Mouse (Mus musculus) hindlimb bud, embryonic 11.5 days (tissue): ENCODE measurements around the gene Vps52.

ENCODE experiments used
- DNase-seq: peaks from one replicate; pipeline ENCODE4 v3.0.0-alpha.2; 2012; ENCODE audit warnings: low read depth, low spot score; ENCODE audit errors: extremely low spot score

Gene Vps52

DNA sequence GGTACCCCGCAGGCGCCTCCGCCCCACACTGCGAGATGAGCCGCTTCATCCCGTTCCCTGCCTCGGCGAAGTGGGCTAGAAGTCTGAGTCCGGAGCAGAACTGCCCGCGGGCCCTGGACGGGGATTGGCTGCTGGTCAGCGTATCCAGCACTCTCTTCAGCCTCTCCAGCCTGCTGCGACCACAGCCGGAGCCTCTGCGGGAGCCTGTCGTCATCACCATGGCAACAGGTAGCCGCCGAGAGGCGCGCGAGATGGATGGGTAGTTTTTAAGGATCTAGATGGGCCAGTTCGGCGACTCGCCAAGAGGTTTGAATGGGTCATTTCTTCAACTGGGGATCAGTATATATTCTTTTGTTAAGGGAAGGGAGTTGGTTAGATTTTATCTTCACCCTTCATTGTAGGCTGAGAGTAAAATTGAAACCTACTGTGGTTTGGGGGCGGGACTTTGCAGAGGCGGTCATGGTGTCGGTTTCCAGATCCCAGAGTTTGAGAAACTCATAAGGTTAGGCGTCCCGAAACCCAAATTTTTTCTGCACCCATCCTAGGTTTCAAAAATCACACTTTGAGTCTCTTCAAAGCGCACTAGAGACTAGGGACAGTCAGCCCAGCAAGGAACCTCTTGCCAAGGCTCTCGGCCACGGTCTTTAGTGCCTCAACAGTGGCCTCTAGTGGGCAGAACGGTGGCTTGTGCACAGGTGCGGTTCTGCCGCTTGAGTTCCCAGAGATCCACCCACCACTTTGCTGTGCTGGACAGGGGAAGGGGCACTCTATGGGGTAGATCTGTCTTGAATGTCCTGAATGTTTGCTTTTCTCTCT, 35.1 kb upstream of the Vps52 start:
- DNase-seq: no peak

- no peak for DNase-seq
These were observed 34.3 kb upstream of the Vps52 start for GRCm38 (mm10) chr17:33921361-33921760.

DNA sequence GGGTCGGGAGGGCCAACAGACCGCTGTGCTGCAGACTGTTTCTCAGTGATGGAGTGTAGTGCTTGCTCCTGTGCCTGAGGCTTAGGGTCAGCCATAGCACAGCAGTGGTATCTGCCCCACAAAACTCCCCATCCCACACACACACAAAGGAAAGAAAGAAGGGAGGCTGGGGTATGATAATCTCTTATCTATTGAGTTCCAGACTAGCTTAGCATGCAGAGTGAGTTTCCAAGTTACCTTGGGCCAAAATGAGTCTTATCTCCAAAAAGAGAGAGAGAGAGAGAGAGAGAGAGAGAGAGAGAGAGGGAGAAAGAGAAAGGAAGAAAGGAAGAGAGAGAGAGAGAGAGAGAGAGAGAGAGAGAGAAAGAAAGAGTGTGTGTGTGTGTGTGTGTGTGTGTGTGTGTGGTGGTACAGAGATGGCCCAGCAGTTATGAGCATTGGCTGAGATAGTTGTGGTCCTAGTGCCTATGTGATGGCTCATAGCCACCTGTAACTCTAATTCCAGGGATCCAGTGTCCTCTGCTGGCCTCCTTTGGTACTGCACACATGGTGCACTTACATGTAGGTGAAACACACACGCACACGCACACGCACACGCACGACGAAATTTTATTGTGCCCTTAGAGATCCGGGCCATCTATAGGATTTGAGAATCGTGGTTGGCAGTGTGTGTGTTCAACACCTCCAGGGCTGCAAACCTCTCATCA, 30.9 kb upstream of the Vps52 start:
- no peak for DNase-seq

DNA sequence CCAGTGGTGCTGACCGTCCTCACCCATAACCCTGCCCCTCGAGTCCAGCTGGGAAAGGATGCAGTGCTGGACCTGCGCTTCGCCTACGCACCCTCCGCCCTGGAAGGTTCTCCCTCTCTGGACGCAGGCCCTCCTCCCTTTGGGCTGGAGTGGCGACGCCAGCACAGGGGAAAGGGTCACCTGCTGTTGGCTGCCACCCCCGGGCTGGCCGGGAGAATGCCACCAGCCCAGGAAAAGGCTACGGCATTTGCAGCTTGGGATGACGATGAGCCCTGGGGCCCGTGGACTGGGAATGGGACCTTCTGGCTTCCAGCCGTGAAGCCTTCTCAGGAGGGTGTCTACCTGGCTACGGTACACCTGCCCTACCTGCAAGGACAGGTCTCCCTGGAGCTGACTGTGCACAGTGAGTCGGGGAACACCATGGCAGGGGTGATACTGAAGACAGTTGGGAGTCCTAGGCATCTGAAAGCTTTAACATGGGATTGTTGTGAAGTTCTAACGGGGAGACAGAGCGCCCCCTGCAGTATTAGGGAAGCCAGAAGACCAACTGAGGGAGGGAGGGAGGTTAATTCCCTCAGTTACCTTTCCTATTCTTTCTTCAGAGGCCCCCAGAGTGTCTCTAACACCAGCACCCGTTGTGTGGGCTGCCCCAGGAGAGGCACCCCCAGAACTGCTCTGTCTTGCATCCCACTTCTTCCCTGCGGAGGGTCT, 30.1 kb upstream of the Vps52 start:
- no peak for DNase-seq

DNA sequence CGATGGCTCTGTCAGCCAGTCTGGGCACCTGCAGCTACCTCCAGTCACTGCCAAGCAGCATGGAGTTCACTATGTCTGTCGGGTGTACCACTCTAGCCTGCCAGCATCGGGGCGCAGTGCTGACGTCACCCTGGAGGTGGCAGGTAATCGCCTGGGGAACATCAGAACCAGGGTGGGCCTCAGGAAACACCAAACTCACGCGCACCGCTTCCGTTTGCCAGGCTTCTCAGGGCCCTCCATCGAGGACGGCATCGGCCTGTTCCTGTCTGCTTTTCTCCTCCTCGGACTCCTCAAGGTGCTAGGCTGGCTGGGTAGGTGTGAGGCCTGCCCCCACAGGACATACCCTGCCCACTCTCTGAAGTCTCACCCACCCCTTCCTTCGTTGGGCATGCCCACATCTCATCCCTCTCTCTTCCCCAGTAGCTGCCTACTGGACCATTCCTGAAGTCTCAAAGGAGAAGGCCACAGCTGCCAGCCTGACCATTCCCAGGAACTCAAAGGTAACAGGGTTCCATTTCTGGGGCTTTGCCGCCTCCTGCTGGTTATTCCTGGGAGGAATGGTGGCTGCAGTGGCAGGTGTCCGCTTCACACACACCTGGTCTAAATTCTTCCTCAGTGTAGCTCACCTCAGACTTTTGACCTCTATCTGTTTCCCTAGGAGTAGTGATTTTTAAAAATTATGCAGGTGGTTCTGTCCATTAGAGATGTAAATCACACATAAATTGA, 29.2 kb upstream of the Vps52 start:
- no peak for DNase-seq

DNA sequence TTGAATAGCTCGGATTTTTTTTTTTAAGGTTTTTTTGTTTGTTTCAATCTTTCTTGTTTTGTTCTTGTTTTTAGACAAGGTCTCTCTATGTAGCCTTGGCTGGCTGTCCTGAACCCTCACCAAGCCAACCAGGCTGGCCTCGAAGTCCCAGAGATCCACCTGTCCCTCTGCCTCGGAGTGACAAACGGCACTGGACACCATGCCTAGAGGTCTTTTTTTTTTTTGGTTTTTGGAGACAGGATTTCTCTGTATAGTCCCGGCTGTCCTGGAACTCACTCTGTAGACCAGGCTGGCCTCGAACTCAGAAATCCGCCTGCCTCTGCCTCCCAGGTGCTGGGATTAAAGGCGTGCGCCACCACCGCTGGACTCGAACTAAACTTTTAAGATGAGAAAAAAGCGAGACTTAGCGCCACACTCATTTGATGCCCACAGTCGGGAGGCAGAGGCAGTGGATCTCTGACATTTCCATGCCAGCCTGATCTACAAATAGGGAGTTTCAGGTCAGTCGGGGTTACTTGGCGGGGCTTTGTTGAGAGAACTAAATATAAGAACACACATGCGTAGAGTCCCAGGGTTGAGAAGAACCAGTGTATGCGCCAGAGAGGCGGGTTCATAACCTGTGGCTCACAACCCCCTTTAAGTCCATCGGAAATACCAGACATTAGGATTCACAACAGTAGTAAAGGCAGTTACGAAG, 27.2 kb upstream of the Vps52 start:
- DNase-seq: no peak

DNA sequence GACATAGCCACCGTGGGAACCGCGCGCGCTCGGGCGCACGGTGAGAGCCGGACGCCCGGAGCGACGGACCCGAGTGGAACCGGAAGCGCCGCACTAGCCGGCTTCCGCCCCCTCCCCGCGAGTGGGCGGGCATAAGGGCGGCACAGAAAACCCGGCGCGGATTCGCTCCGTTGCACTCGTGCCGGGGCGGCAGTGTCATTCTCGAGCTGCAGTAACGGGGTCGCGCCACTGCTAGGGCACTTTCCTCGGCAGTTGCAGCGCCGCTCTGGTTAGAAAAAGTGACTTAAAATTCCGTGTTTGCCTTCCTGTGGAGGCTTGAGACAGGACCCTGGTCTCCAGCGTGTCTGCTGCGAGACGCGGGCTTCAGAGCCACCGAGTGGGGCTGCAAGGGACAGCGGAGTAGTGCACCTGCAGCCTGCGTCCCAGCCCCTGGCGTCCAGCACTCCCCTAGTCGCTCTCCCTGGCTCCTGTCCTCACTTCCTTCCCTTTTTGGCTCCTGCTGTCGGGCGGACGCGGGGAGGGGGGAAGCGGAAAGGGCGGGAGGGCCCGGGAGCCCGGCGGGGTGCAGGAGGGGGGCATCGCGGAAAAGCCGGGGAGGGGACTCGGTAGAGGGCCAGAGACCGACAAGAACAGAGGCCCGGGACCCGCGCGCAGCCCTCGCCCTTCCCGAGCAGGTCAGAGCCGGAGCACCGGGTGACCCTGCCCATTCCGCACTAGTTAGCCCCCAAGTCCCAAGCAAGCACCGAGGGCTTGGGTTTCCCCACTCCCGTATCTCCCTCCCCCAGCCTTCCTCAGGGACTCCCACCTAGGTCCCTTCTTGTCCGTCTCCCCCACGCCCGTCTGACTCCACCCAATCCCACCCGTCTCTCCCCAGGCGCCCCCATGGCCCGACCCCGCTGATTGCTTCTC, 26.0 kb upstream of the Vps52 start, which contains the start of gene Rgl2:
Gene Rgl2 (plus strand): TSS at position 173 of the 909 bp plus-strand sequence.
- peak; percentile 77 for DNase-seq

DNA sequence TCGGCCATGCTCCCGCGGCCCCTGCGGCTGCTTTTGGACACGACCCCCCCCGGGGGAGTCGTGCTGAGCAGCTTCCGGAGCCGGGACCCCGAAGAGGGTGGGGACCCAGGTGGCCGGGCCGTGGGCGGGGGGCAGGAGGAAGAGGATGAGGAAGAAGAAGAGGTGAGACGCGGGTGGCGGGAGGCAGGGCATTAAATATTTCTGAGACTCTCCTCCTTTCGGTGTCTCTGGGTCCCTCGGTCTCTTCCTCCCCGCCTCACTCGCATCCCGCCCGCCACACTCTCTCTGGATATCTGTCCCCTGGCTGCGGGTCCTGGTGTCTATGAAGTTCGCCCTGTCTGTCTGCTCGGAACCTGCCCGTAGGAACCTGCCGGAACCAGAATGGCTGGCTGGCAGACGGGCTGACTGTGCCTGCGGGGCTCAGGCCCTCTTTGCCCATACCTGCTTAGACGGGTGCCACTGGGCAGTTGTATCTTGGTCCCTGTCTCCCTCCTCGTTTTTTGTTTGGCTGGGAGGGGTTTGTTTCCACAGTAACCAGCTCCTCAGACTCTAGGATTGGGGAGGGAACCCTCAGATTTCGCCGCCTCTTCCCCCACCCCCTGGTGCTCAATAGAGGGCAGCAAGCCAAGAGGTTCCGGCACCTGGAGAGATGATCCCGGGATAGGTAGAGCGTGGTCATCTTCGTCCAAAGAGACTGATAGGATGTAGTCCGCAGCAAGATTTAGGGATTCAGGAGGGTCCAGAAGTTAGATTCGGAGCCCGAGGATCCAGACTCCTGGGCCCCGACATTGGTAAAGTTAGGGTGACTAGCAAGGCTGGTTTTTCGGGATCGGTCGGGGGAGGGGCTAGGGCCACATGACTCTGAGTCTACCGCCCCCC, 25.1 kb upstream of the Vps52 start:
- DNase-seq: no peak

GRCm38 (mm10) chr17:33931159-33931866, 24.3 kb upstream of the Vps52 start:
- no peak for DNase-seq

- DNase-seq: no peak
These were observed 23.7 kb upstream of the Vps52 start for GRCm38 (mm10) chr17:33931947-33932346.

- DNase-seq: no peak
These were observed 23.2 kb upstream of the Vps52 start for GRCm38 (mm10) chr17:33932448-33932847.

GRCm38 (mm10) chr17:33932970-33933369, 22.6 kb upstream of the Vps52 start:
- DNase-seq: no peak

GRCm38 (mm10) chr17:33935422-33936055, 20.1 kb upstream of the Vps52 start:
- no peak for DNase-seq

DNA sequence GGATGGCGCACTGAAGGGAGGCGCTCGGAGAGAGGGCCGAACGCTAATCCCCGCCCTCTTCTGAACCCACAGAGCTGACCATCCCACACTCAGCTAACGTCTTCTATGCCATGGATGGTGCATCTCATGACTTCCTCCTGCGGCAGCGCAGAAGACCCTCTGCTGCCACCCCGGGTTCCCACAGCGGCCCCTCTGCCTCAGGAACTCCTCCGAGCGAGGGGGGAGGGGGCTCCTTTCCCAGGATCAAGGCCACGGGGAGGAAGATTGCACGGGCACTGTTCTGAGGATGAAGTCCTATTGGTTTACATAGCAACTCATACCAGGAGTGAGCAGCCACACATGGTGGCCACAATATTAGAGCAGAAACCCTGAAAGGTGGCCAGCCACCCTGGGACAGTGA, 18.6 kb upstream of the Vps52 start:
- DNase-seq: no peak

GRCm38 (mm10) chr17:33938783-33939182, 16.8 kb upstream of the Vps52 start:
- DNase-seq: no peak

- DNase-seq: peak; percentile 86
These were observed 15.3 kb upstream of the Vps52 start, which contains the start of the genes Pfdn6 and Wdr46 for GRCm38 (mm10) chr17:33940206-33940805. Pfdn6 (minus strand) TSS chr17:33940343. Wdr46 (plus strand) TSS chr17:33940660.

DNA sequence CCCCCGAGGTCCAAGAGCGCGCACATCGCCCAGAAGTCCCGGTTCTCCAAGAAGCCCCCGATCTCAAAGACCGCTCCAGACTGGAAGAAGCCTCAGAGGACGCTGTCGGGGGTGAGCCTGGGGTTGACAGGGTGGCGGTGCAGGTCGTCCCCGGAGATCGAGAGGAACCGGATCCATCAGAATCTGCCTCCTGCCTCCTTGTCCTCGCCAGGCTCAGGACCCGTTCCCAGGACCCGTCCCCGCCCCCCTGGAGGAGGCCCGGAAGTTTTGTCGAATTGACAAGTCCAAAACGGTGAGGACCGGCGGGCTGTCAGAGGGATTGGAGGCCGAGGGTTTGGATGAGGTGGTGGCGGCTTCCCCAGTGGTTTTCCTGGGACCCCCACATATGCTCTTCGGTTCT, 14.6 kb upstream of the Vps52 start:
- no peak for DNase-seq
